Mouse (Mus musculus): Measurements from ENCODE around the gene Zfand3. TPM values are rescaled to one million over a fixed set of nuclear protein-coding genes. Genes with fewer than 3 reads are reported as not detected.

The Zfand3 gene
- total RNA-seq (2021), result 100 to 1,000 TPM; 122 to 139 TPM
- long read RNA-seq, experiment 1, transcript Zfand3-202 (6 exons, 3,039 nt), result major isoform, 11 of 27 reads
- long read RNA-seq, experiment 1, partial matches to known transcripts, result 5 of 27 reads
- long read RNA-seq, experiment 1, other reads (novel, unspliced or antisense), result 4 of 27 reads
- long read RNA-seq, experiment 2, transcript Zfand3-202 (6 exons, 3,039 nt), result major isoform, 10 of 27 reads
- long read RNA-seq, experiment 2, partial matches to known transcripts, result 3 of 27 reads
- long read RNA-seq, experiment 2, other reads (novel, unspliced or antisense), result 9 of 27 reads

DNA sequence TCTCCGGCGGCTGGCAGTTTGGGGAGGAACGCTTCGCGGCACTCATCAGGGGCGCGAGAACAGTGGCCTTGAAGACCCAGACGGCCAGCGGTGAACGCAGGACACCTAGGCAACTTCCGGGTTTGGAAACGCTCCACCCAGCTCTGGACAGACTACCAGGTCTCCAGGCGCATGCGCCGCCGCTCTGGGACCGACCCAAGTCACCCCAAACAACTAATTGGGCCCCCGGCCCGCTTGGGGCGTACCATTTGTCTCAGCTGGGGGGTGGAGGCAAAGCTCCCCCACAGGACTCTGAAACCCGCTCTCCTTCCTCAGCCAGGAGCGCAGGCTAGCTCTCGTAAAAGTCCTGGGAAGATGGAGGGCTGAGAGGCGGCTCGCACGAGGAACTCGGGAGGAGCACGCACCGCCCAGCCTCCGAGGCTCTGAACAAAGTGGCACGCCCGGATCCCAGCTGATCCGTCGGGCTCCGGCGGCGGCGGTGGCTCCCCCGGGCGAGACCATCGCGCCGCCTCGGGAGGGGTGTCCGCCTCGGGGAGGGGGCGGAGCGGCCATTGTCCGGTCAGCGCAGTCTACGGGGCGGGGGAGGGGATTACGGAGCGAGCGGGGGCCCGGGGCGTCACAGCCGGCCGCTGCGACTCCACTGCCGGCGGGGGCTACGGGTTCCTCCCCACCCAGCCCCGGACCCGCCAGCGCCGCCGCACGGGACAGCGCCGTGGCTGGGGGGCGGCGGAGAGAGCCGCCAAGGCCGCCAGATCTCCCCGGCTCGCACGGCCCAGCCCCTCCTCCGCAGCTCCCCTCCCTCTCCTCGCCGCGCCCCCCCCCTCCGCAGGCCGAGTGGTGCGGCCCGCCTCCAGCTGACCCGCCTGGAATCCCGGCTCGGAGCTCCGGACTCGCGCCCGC lies at the start of gene Zfand3:
TSS of gene Zfand3 (plus strand) at position 531 of the 900 bp plus-strand sequence.
- peak; percentile 94 to 98 for DNase-seq (ENCODE audit: low spot score in 2 of 2)

GRCm38 (mm10) chr17:29955880-29956279 lies 48.7 kb upstream of the Zfand3 start:
- DNase-seq (ENCODE audit: low spot score in 2 of 2), result no peak

- DNase-seq (ENCODE audit: low spot score in 2 of 2), result no peak
Observed at GRCm38 (mm10) chr17:29963730-29964259, 40.7 kb upstream of the Zfand3 start.

- no peak for DNase-seq (ENCODE audit: low spot score in 2 of 2)
Observed at GRCm38 (mm10) chr17:29965506-29965905, 39.0 kb upstream of the Zfand3 start.

DNA sequence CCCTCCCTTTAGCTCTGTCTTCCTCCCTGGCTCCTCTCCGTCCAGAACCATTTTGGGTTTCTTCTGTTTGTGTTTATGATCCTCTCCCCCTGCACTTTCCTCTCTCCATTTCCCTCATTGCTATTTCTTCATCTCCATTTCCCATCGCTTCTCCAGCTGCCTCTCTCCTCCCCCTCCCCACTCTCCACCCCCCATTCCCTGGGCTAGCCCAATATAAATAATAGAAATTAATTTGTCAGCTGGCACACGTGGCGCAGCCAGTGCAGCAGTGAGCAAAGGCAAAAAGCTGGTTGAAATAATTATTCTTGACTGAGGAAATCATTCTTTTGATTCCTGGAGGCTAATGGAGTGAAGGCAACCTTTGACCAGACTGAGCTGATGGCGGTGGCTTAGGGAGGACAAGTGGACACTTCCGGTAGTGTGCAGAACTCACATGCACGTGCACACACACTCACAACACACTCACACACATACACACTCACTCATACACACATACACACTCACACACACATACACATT lies 34.4 kb upstream of the Zfand3 start, which contains the start of gene Mdga1:
TSS of gene Mdga1 (minus strand) at position 51 of the 519 bp plus-strand sequence.
- DNase-seq (ENCODE audit: low spot score in 2 of 2), result no peak

GRCm38 (mm10) chr17:29971761-29972432 lies 32.6 kb upstream of the Zfand3 start:
- no peak for DNase-seq (ENCODE audit: low spot score in 2 of 2)

DNA sequence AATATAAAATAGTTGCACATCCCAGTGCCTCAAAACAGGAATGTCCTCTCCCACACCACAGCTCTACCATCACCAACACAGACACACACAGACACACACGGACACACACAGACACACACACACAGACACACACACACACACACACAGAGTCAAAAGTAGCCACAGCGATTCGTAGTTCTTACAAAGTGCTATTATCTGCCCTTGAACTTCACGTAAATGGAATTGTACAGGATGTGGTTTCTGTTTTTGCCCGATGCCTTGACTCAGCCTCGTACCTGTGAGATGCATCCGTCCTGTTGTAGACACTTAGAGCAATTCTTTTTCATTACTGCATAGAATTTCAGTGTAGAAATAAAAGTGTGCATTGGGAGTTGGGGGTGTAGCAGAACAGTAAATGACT lies 31.3 kb upstream of the Zfand3 start:
- no peak for DNase-seq (ENCODE audit: low spot score in 2 of 2)

DNA sequence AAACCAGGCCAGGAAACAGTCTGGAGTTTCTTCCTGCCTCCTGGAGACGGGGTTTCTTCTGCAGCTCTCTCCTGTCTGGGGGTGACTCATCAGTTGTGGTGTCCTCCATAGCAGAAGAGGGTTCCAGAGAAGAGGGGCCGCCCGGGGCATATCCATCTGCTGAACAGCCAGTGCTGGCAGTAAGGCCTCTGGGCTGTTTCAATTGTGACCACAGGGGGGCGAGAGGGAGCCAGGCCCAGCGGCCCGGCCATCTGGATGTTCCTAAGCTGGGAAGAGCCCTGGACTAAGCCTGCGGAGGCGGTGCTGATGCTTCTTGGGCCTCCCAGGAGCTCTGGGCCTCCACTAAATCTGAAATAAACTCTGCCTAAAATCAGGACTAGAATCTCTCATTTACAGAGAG lies 28.8 kb upstream of the Zfand3 start:
- DNase-seq (ENCODE audit: low spot score in 2 of 2), result peak; percentile 88 to 89

GRCm38 (mm10) chr17:29979020-29979419 lies 25.5 kb upstream of the Zfand3 start:
- DNase-seq (ENCODE audit: low spot score in 2 of 2), result no peak

DNA sequence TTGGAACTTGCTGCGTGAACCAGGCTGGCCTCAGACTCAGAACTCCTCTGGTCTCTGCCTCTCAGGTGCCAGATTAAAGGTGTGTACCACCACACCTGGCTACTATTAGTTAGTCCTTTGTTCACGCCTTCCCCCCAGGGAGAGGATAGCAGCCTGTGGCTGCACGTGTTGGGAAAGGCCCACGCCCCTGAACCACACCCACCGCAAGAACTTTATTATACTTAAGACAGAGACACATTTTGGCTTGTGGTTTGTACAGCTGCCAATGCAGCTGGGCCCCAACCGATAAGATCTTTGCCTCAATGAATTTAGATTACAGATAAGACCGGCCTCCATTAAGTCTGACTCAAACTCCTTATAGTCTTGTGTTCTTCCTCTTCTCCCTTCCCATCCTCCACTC lies 24.7 kb upstream of the Zfand3 start:
- DNase-seq (ENCODE audit: low spot score in 2 of 2), result no peak

- DNase-seq (ENCODE audit: low spot score in 2 of 2), result no peak
Observed at GRCm38 (mm10) chr17:29981568-29981967, 23.0 kb upstream of the Zfand3 start.

DNA sequence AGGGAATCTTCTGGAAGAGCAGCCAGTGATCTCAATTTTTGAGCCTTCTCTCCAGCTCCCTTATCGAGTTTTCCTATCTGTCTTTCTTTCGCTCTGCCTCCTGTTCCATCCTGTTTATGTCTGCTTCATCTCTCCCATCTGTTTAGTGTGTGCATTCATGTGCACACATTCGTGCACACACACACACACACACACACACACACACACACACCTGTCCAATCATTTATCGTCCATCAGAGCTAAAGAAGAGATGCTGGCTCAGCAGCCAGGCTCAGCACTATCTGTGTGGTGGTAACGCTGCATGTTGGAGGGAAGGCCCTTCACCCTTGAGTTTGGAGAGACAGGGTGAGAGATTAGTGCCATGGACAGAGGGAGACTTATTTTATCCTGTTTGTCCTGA lies 21.3 kb upstream of the Zfand3 start:
- no peak for DNase-seq (ENCODE audit: low spot score in 2 of 2)

- no peak for DNase-seq (ENCODE audit: low spot score in 2 of 2)
Observed at GRCm38 (mm10) chr17:29984931-29985330, 19.6 kb upstream of the Zfand3 start.

GRCm38 (mm10) chr17:29985534-29985933 lies 19.0 kb upstream of the Zfand3 start:
- DNase-seq (ENCODE audit: low spot score in 2 of 2), result no peak

GRCm38 (mm10) chr17:29988141-29988540 lies 16.4 kb upstream of the Zfand3 start:
- no peak for DNase-seq (ENCODE audit: low spot score in 2 of 2)

DNA sequence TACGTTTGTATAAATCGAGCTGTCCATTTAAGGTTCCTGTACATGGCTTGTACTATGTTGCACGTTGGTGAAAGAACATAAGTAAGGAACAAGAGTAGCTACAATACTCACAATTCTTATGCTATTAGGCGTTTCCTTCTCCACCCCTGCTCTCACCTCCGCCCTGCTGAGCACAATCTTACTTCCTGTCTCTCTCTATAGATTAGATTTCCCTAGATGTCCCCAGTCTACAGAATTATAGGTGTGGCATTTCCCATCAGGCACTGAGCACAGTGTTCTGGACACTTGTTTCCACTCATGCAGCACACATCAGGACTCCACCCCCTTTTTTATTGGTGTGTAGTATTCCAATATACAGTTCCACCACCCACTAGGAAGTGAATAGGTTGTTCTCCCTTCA lies 14.9 kb upstream of the Zfand3 start:
- DNase-seq (ENCODE audit: low spot score in 2 of 2), result no peak

DNA sequence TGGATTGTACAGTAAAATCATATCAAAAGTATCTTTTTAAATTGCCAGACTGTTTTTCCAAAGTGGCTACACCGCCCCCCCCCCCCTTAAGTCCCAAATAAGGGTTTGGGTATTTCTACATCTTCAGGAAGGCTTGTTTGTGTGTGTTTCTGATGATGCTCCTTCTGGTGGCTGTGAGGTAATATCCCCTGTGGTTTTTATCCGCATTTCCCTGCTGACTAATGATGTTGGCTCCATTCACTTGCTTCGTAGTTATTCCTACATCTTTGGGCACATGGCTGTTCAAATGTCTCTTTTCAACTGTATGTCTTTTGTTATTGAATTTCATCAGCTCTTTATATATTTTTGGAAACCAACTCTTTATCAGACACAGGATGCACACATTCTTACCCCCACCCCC lies 14.4 kb upstream of the Zfand3 start:
- no peak for DNase-seq (ENCODE audit: low spot score in 2 of 2)

DNA sequence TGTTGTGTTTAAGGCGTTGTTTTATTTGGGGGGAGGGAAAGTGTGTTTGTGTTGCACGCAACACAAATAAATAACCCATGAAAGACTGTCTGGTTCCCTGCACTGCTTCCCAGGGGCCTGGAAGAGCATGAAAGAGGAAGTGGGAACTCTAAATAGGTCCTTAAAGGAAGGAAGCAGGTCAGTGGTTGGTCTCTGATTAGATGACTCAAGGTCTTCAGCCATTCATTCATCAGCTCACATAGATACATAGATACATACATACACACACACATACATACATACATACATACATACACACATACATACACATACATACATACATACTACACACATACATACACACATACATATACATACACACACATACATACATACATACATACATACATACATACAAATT lies 13.7 kb upstream of the Zfand3 start:
- no peak for DNase-seq (ENCODE audit: low spot score in 2 of 2)

GRCm38 (mm10) chr17:29993488-29993887 lies 11.0 kb upstream of the Zfand3 start:
- DNase-seq (ENCODE audit: low spot score in 2 of 2), result no peak

DNA sequence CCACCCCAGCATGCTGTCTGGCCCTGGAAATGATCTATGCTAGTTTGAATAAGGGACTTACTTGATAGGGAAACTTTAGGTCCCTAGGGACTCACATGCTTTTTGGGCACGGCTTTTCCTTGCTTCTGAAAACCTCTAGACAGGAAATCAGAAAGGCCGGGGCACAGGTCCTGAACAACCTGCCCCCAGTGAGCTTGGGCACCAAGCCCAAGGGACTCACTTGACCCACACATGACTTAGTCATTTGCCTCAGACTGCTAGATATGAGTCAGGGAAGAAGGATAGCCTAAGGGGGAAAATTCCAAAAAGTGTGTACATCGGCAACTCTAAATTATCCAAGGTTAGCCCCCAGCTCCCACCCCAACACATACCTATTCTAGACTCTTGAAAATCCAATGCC lies 10.5 kb upstream of the Zfand3 start:
- DNase-seq (ENCODE audit: low spot score in 2 of 2), result no peak

- DNase-seq (ENCODE audit: low spot score in 2 of 2), result no peak
Observed at GRCm38 (mm10) chr17:29994459-29994858, 10.1 kb upstream of the Zfand3 start.

Data from gastrocnemius, postnatal 4 days (tissue).